Mouse (Mus musculus): Measurements from ENCODE around the gene Barx2.

The Barx2 gene

GRCm38 (mm10) chr9:31886258-31886657 lies 27.0 kb downstream of the Barx2 start:
- DNase-seq = no peak

DNA sequence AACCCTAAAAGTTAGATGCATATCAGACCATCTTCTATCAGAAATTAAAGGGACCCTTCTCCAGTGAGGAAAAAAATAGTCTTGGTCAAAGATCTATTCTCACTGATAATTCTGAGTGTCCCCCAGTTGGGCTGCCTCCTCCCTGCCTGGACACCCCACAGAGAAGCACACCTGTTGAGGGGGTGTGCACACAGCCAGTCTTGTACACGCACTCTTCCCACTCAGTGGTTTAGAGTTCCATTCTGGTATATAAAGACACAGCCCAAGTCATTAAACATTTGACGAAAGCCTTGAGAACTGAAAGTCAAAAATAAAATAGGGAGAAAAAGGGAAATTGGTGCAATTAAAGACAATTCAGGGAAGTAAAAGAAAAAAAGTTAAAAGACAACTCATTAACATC lies 30.9 kb downstream of the Barx2 start:
- DNase-seq = no peak

DNA sequence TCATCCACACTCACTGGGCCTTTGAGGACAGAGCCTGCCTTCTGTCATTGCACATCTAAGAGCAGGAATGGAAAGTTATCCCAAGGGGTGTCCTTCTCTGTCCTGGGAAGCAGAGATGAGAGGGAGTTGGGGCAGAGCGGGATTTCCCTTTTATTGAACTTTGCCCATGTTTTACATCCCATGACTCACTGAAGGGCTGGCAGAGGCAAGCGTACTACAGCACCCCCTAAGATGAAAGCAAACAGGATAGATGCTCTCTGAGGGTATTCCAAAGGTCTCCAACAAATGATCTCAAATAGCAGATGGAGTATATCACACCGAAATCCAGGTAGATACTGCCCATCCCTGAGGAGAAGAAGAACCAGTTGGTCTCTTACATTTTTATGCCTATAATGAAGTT lies 37.7 kb downstream of the Barx2 start:
- no peak for DNase-seq

GRCm38 (mm10) chr9:31874236-31874635 lies 39.0 kb downstream of the Barx2 start:
- DNase-seq = no peak

- no peak for DNase-seq
These were observed 41.9 kb downstream of the Barx2 start for GRCm38 (mm10) chr9:31871410-31871809.

DNA sequence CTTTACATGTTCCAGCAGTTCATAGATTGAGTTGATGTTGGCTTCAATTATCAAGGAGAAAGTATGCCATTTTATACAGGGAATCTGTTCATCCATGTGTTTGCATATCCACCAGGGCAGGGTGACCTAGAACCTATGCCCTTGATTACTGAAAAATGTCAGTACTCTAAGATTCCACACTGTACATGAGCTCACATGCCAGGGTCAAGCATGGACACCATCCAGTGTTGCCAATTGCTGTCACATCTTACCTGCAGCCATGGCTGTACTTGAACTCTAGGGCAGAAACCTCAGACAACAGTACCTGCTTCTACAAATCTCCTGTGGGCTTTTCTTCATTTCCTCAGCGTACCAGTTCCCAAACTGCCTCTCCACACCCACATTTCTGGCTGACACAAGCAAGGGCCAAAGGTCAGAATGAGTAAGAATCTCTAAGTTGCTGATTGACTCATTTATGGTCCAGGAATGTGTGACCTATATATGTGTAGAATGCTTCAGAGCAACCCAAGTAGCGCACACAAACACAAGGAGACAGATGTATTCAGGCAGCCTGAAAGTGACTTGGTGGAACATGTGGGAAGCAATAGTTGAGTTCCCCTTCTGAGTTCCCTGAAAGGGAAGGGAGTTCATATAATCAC lies 44.3 kb downstream of the Barx2 start:
- DNase-seq = no peak

DNA sequence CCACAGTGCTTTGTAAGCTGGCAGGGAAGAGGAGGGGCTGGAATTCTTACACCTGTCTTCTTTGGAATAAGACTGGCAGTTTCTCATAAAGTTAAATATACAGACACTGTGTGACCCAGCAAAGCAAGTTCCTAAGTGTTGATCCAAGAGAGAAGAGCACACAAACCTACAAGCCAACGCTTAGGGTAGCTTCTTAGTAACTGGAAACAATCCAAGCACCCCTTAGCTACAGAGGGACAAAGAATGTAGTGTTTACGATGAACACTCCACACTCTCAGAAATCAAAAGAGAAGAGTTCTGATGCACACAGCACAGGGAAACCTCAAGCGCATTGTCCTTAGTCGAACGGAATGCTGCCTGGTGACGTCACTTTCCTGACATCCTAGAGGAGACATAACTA lies 49.4 kb downstream of the Barx2 start:
- no peak for DNase-seq

DNA sequence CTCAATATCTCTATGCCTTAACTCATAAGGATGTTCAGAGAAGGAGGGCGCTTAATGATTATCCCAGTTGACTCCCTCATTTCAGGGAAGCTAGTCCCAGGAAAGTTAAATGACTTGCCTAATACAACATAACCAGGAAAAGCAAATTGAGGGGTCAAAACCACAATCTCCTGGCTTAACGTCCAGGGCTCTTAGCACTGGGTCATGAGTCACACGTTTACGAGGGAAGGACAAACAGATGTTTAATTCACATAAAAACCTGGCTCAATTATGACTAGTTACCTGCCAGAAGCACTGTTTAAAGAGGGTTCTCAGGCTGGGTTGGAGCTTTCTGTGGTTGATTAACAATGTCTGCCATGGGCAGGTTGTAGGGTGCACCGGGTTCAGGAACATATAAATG lies 53.8 kb downstream of the Barx2 start:
- no peak for DNase-seq

DNA sequence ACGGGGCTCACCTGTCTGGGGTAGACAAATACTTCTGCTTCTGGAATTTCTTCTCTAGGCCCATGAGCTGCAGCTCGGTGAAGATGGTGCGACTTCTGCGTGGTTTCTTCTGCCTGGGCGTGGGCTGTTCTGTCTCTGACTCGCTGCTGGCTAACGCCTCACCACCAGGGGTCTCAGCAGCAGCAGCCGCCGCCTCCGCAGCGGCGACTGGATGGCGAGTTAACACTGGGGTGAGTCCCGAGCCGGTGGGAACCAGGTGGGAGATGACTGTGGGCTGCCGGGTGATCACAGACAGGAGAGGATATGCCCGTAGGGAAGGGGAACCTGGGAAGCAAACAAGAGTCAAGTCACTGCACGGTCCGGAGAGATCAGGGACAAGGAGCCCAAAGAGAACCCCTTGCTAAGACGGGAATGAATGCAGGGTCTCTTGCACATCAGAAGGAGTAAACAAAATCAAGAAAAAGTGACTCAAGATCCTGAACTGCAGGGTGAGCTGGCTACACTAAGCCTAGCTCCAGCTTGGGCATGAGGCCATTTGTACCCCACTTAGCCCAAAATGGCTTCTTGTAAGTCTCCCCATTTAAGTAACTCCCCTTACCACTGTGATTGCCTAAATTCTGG lies 54.4 kb downstream of the Barx2 start:
- DNase-seq = peak; percentile 76

DNA sequence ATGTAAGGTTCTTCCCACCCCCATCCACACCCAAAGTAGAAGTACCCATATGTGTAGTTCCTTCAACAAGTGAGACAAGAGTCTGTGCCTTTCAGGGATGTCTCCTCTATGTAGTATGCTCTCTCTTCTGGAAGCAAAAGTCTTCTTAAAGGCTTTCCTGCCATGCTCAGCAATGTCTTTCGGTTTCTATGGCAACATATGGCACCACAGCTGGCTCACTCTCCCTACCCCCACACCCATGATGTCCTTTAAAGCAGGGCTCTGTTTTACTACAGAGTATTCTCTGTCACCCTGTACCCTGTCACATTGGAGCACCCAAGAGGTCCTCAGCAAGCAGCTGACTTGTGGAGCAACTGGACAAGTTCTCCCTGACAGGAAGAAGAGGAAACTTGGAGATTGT lies 55.8 kb downstream of the Barx2 start:
- DNase-seq = no peak

DNA sequence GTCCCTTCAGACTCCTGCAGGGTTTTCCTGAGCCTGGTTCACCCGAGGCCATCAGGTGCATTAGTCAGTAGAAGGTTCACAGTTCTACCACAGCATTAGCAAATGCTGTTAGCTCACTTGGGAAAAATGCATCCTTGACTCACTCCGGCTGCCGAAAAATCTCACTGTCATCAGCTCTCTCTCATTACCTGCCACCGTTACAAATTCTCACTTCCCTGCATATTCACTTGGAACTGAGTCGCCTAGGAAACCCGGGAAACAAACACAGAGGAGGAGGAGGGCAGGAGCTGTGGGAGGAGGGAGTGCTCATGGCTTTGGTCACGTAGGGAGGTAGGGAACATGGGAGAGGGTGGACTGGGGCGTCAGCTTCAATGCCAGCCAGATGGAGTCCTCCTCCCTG lies 56.8 kb downstream of the Barx2 start:
- no peak for DNase-seq

- DNase-seq = no peak
These were observed 57.6 kb downstream of the Barx2 start for GRCm38 (mm10) chr9:31855668-31856067.

DNA sequence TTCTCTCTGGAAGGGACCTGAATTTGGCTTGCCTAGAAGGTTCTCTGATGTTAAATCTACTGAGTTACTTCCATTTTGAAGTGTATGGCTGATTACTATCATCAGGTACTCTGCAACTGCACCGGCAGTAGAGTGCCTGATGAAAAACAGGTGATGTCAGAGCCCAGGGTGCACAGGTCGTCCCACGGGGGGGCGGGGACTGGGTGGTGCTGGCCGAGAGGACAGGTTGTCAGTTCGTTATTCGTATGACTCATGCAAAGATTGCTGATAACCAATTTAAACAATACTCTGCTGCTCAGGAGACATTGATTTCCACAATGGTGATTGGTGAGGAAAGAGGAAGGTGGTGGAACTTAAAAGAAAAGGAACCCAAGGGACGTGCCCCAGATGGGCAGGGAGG lies 61.6 kb downstream of the Barx2 start:
- DNase-seq = no peak

DNA sequence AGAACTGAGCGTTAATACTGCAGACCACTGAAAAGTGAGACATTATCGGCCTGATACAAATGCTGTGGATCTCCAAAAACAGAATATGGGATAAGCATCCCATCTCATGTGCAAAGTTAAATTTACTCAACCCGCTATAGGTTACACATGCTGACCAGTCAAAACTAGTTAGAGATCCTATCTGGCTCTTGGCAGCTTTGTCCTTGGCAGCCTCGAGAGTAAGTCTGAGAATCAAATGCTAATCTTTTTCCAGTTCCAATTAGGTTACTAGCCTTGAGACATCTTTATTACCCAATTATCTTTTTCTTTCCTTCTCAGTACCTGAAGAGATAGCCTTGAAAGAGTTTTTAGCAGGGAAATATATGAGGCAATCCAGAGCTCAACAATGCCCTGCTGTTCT lies 62.6 kb downstream of the Barx2 start:
- no peak for DNase-seq

DNA sequence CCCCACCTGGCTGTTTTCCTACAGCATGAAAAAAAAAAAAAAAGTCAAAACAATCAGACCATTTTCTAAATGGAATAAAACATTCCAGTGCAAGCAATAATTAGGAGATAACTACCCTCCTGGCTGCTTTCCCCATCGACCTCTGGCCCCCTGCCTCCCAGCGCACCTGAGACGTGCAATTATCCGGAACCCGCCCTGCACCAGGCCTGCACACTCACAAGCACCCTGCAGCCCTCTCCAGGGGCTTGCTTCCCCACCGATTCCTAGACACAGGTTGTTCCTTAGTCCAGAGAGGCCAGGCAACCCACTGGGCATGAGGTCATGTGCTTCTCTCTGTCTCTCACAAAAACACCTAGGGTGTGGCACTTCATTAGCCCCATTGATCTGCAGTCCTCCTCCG lies 63.9 kb downstream of the Barx2 start:
- DNase-seq = no peak

GRCm38 (mm10) chr9:31844614-31845013 lies 68.6 kb downstream of the Barx2 start:
- DNase-seq = no peak

GRCm38 (mm10) chr9:31841108-31841815 lies 72.0 kb downstream of the Barx2 start:
- no peak for DNase-seq

GRCm38 (mm10) chr9:31840571-31840970 lies 72.7 kb downstream of the Barx2 start:
- no peak for DNase-seq

GRCm38 (mm10) chr9:31840037-31840436 lies 73.2 kb downstream of the Barx2 start:
- no peak for DNase-seq

GRCm38 (mm10) chr9:31839106-31840027 lies 73.9 kb downstream of the Barx2 start:
- peak; percentile 23 for DNase-seq

DNA sequence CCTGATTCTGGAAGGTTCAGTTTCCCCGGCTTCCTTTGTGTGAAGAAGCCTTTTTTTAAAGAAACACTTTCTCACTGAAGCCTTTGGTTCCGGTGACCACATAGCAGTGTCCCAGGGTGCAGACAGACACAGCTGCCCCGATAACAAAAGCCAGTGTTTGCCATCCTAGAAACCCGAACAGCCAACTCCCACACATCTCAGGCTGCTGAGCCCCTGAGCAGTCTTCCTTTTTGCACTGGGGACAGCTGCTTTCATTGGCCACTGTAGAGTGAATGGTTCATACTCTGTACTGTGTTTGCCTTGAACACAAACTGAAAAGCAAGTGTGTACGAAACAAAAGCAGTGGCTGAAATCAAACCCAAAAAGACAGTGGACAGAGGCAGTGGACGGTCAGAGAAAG lies 75.2 kb downstream of the Barx2 start:
- no peak for DNase-seq

DNA sequence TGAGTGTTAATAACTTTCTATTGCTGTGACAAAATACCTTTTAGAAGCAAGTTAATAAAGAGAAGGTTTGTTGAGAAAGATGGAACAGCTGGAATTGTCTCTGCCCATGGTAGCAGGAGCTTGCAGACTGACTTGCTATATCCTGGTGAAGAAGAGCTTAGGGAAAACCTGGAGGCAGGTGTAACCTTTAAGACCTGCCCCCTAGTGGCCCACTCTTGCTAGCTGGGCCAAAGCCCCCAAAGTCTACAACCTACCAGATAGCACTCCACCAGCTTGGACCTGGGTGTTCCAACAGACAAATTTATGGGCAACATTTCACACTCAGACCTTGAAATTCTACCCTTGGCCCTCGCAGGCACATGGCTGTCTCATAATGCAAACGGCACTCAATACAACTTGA lies 104.5 kb downstream of the Barx2 start:
- DNase-seq = peak; percentile 10

- DNase-seq = no peak
These were observed 110.6 kb downstream of the Barx2 start for GRCm38 (mm10) chr9:31802641-31803040.
